Mouse (Mus musculus): Measurements from ENCODE around the gene Rufy3. TPM values are rescaled to one million over a fixed set of nuclear protein-coding genes. Genes with fewer than 3 reads are reported as not detected.

Gene Rufy3
- total and polyA plus RNA-seq, 2 experiments from 2014 or later: 7.3 to 12.7 TPM

DNA sequence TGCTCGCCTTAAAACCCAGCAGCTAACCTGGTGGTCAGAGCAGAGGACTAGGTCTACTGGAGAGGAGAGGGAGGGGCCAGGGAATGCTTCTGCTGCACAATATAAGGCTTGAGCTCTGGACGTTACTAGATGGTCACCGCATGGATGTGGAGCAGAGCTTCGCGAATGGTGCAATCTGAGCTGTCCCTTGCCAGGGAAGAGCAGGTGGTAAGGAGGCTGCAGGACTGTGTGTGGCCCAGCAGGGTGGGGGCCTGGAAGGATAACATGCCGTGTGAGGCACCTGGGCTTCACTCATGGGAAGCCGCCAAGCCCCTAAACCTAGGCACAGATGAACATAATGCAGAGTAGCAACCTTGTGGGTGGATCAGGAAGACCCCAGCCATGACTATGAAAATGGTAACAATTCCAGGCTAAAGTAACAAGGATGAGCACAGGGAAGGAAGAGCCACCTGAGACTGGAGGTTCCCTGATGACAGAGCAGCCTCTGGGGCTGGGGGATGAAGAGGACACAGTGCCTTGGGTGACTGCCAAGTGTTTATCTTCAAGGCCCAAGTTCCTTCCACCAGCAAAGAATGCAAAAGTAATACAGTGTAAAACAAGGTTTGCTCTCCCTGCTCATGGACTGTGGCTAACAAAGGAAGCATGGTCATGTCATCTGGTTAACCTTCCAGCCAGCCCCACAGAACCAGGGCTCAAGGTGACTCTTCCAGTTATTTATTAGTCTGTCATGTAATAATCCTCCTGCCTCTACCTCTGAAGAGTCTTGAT is 21.8 kb downstream of the Rufy3 start:
- Histone ChIP-seq H3K4me3 (ENCODE audit: low read depth, low read length) (no peak overlapping the region), H3K4me2 (ENCODE audit: low read depth, low read length) (no peak overlapping the region), H3K27me3 (ENCODE audit: control insufficient read depth, insufficient read depth, low read length) (no peaks in the 10 kb centered on the region), H3K27ac (ENCODE audit: low read depth) (peak overlapping the region; percentile 84), H3K36me3 (replicated peaks; ENCODE audit: control insufficient read depth, insufficient read depth, low read length) (no peaks in the 10 kb centered on the region), H3K4me1 (ENCODE audit: control insufficient read depth, insufficient read depth) (peaks cover 17% of the 10 kb centered on the region), H3K9ac (replicated peaks; ENCODE audit: low read depth, low read length) (0 out of 2 replicates have a peak overlapping the region, but pooled peaks have one; percentile 8), H3K9me3 (replicated peaks; ENCODE audit: control insufficient read depth, low read length) (no peaks in the 10 kb centered on the region)
- DNase-seq (ENCODE audit: low spot score) (peak; percentile 28), ATAC-seq (ENCODE audit: insufficient read depth, low read depth) (peak; percentile 67; the same call in 1 of the 2 replicates)
- 68% methylated on average over 7 of the region's 7 CpGs for WGBS
- TF ChIP-seq CTCF (IDR thresholded peaks at IDR 0.05; ENCODE audit: low read depth): no peak
- TF ChIP-seq EP300 (IDR thresholded peaks at IDR 0.05; ENCODE audit: low read depth): no peak

DNA sequence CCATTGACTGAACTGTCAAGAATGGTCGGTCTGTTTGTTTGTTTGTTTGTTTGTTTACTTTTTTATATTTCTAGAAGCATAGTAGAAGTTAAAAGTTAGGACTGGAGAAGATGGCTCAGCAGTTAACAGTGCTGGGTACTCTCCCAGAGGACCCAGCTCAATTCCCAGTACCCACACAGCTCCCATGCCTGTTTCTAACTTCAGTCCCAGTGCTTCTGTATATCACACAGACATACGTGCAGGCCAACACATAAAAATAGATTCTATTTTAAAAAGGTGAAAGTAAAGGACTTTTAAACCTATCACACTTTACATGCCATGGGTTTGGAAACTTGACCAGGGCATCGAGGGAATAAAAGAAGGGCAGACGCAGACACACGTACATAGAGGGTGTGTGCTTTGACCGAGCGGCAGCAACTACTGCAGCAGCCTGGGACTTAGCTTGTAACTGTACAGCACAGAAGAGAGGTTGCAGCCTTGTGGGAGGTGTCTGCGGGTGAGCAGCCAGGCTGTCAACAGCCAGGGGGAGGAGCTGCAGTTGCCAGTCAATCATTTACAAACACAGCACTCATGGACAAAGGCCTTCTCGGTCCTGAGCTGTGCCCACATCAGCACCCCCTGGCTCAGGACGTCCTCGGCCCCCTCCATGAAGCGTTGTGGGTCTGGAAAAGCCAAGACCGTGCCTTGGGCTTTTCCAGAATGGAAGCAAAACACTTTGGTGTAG is 22.5 kb downstream of the Rufy3 start:
- Histone ChIP-seq H3K4me1 (ENCODE audit: control insufficient read depth, insufficient read depth) (peaks cover 17% of the 10 kb centered on the region), H3K36me3 (replicated peaks; ENCODE audit: control insufficient read depth, insufficient read depth, low read length) (no peaks in the 10 kb centered on the region), H3K9ac (replicated peaks; ENCODE audit: low read depth, low read length) (peak overlapping the region; percentile 8; the same call in 1 of the 2 replicates), H3K4me2 (ENCODE audit: low read depth, low read length) (peak overlapping the region; percentile 24), H3K4me3 (ENCODE audit: low read depth, low read length) (no peak overlapping the region), H3K9me3 (replicated peaks; ENCODE audit: control insufficient read depth, low read length) (no peaks in the 10 kb centered on the region), H3K27ac (ENCODE audit: low read depth) (peak overlapping the region; percentile 84), H3K27me3 (ENCODE audit: control insufficient read depth, insufficient read depth, low read length) (no peaks in the 10 kb centered on the region)
- DNase-seq (ENCODE audit: low spot score): peak; percentile 81
- ATAC-seq (ENCODE audit: insufficient read depth, low read depth): peak; percentile 90
- WGBS: 17% methylated on average over 13 of the region's 13 CpGs
- no peak for TF ChIP-seq CTCF (IDR thresholded peaks at IDR 0.05; ENCODE audit: low read depth)
- TF ChIP-seq EP300 (IDR thresholded peaks at IDR 0.05; ENCODE audit: low read depth): no peak

DNA sequence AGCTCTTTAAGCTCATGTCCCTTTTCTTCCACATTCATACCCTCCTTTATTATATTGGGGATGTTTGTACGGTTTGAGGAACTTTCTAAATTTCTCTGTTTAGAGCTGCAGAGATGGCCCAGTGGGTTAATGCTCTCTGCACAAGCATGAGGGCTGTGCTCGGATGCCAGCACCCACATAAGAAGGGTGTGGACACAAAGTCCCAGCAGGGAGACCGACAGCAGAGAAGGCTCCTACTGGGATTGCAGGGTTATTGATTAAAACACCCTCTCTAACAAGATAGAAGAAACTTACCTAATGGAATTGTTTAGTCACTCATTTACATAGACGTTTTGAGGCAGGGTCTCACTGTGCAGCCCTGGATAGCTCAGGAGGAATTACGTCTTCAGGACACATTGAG is 23.6 kb downstream of the Rufy3 start:
- Histone ChIP-seq H3K4me3 (ENCODE audit: low read depth, low read length) (no peak overlapping the region), H3K27me3 (ENCODE audit: control insufficient read depth, insufficient read depth, low read length) (no peaks in the 10 kb centered on the region), H3K27ac (ENCODE audit: low read depth) (no peak overlapping the region), H3K9me3 (replicated peaks; ENCODE audit: control insufficient read depth, low read length) (no peaks in the 10 kb centered on the region), H3K4me2 (ENCODE audit: low read depth, low read length) (no peak overlapping the region), H3K36me3 (replicated peaks; ENCODE audit: control insufficient read depth, insufficient read depth, low read length) (no peaks in the 10 kb centered on the region), H3K4me1 (ENCODE audit: control insufficient read depth, insufficient read depth) (peaks cover 17% of the 10 kb centered on the region), H3K9ac (replicated peaks; ENCODE audit: low read depth, low read length) (no peak overlapping the region)
- ATAC-seq (ENCODE audit: insufficient read depth, low read depth) (no peak), DNase-seq (ENCODE audit: low spot score) (no peak)
- TF ChIP-seq CTCF (IDR thresholded peaks at IDR 0.05; ENCODE audit: low read depth) (no peak), EP300 (IDR thresholded peaks at IDR 0.05; ENCODE audit: low read depth) (no peak)
- 83% methylated on average over 5 of the region's 5 CpGs for WGBS

DNA sequence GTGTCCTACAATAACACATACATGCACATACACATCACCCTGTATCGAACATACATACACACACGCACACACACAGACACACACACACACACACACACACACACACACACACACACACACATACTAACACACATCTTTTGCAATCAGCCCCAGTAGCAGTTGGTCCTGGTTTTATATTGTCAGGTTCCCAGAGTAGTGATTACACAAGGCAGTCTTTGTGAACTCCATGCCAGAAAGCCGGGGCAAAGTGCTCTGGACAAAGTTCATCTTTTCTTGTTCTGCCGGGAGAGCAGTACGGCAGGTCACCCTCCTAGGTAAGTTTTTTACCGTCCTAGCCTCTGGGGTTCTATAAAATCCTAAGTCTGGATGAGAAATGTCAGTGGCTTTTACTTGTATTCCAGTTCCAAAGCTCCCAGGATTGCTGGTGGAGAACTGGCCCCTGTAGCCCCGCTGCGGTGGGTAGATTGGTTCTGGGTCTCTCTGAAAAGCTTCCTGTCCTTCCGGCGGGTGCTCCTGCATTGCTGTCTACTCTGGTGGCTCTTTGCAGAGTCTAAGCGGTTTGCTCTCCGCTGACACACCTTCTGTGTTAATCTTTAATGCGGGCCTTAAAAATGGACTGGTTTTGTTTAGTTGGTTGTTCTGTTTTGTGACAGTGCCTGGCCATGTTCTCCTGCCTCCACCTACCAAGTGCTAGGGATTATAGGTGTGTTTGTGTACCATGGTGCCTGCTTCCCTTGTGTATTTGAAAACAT is 28.8 kb downstream of the Rufy3 start:
- H3K9me3 ChIP-seq (replicated peaks; ENCODE audit: control insufficient read depth, low read length): no peaks in the 10 kb centered on the region
- DNase-seq (ENCODE audit: low spot score) (no peak), ATAC-seq (ENCODE audit: insufficient read depth, low read depth) (no peak)
- no peak overlapping the region for H3K27ac ChIP-seq (ENCODE audit: low read depth)
- no peaks in the 10 kb centered on the region for H3K36me3 ChIP-seq (replicated peaks; ENCODE audit: control insufficient read depth, insufficient read depth, low read length)
- no peaks in the 10 kb centered on the region for H3K27me3 ChIP-seq (ENCODE audit: control insufficient read depth, insufficient read depth, low read length)
- no peaks in the 10 kb centered on the region for H3K4me1 ChIP-seq (ENCODE audit: control insufficient read depth, insufficient read depth)
- 90% methylated on average over 13 of the region's 13 CpGs for WGBS
- TF ChIP-seq CTCF (IDR thresholded peaks at IDR 0.05; ENCODE audit: low read depth): no peak
- TF ChIP-seq EP300 (IDR thresholded peaks at IDR 0.05; ENCODE audit: low read depth): no peak
- H3K9ac ChIP-seq (replicated peaks; ENCODE audit: low read depth, low read length): no peak overlapping the region
- no peak overlapping the region for H3K4me2 ChIP-seq (ENCODE audit: low read depth, low read length)
- no peak overlapping the region for H3K4me3 ChIP-seq (ENCODE audit: low read depth, low read length)

DNA sequence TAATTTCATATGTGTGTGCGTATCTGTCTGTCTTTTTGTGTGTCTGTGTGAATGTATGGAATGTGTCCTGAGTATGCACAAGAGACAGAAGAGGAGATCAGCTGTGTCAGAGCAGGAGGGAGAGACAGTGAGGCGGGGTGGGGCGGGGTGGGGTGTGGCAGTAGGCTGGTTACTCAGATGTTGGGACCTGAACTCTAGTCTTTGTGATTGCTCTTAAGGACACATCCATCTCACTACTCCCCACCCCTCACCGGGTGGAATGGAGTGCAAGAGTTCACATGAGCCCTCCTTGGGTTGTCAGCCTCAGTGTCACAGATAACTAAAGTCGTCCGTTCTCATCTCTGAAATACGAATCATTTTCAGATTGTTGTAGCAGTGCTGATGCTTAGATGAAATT is 29.3 kb downstream of the Rufy3 start:
- no peak for TF ChIP-seq EP300 (IDR thresholded peaks at IDR 0.05; ENCODE audit: low read depth)
- TF ChIP-seq CTCF (IDR thresholded peaks at IDR 0.05; ENCODE audit: low read depth): no peak
- no peak overlapping the region for H3K4me2 ChIP-seq (ENCODE audit: low read depth, low read length)
- H3K27ac ChIP-seq (ENCODE audit: low read depth): no peak overlapping the region
- DNase-seq (ENCODE audit: low spot score): peak; percentile 32
- no peaks in the 10 kb centered on the region for H3K27me3 ChIP-seq (ENCODE audit: control insufficient read depth, insufficient read depth, low read length)
- H3K4me3 ChIP-seq (ENCODE audit: low read depth, low read length): no peak overlapping the region
- 83% methylated on average over 7 of the region's 7 CpGs for WGBS
- H3K4me1 ChIP-seq (ENCODE audit: control insufficient read depth, insufficient read depth): no peaks in the 10 kb centered on the region
- H3K36me3 ChIP-seq (replicated peaks; ENCODE audit: control insufficient read depth, insufficient read depth, low read length): no peaks in the 10 kb centered on the region
- H3K9ac ChIP-seq (replicated peaks; ENCODE audit: low read depth, low read length): no peak overlapping the region
- no peak for ATAC-seq (ENCODE audit: insufficient read depth, low read depth)
- H3K9me3 ChIP-seq (replicated peaks; ENCODE audit: control insufficient read depth, low read length): no peaks in the 10 kb centered on the region
